Mouse (Mus musculus): Measurements from ENCODE around the gene Retnla.
A peak's percentile ranks its signal among the peaks of the same experiment; 100 is the strongest.
"Not testable (repeated sequence)": the region's sequence is repeated elsewhere in the genome, so short reads cannot be mapped to it uniquely, and the experiment has no call there.

Retnla gene

GRCm38 (mm10) chr16:48842266-48842665, at the start of gene Retnla:
TSS of gene Retnla (plus strand) at chr16:48842551.
- DNase-seq = no peak

GRCm38 (mm10) chr16:48798285-48798684, 44.1 kb upstream of the Retnla start:
- DNase-seq = no peak

DNA sequence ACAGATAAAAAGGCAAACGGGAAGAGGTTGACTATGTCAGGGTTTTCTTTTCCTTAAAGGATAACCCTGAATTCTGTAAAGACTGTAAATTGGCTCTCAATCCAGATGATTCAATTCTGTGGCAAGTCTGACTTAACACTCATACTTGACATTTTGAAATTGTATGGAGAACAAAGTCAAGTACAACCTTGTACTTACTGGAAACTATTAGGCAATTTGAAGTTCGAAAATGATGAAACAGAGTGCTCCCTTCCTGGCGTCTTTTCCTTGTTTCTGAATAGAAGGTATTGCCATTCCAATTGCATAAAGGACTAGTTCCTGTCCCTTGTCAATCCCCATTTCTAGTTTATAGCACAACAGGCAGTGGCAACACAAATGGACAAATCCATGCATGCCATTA, 42.9 kb upstream of the Retnla start:
- DNase-seq = no peak

GRCm38 (mm10) chr16:48800906-48801305, 41.4 kb upstream of the Retnla start:
- no peak for DNase-seq

GRCm38 (mm10) chr16:48805412-48805811, 36.9 kb upstream of the Retnla start:
- no peak for DNase-seq

- DNase-seq = no peak
Measured at GRCm38 (mm10) chr16:48806521-48806920, 35.8 kb upstream of the Retnla start.

GRCm38 (mm10) chr16:48809374-48809773, 33.0 kb upstream of the Retnla start:
- peak; percentile 19 for DNase-seq

- no peak for DNase-seq
Measured at GRCm38 (mm10) chr16:48811881-48812436, 30.4 kb upstream of the Retnla start.

DNA sequence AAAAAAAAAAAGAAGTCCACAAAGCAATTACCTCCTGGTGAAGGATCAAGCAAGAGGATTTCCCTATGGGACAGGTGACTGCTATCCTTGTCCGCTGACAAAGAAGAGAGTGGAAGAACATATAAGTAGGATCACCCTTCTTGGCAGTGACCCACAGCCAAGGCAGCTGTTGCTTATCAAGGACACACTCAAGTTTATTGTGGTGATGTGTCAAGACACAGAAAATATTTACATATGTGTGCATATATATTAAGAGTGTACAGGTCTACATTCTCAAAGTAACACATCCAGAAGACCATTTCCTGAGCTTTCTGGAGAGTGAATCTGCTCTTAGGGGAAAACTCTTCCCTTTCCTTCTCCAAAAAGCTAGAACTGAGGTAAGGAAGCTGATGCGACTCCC, 25.7 kb upstream of the Retnla start, which contains the start of gene Retnlb:
Gene Retnlb (plus strand): TSS at position 162 of the 400 bp plus-strand sequence.
- DNase-seq = no peak

DNA sequence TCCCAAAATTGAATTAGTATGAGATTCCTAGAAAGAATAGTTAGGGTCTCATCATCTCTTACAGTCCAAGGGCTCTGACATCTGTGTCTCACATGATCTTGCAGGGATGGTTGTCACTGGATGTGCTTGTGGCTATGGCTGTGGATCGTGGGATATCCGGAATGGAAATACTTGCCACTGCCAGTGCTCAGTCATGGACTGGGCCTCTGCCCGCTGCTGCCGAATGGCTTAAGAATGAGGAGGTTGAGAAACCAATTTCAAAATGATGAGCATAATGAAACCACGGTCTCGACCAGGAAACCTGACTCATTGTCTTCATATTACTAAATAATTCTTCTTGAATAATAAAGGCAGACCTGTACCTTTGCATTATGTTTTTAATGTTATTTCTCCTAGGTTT, 23.8 kb upstream of the Retnla start:
- no peak for DNase-seq

- no peak for DNase-seq
Measured at GRCm38 (mm10) chr16:48826474-48826873, 15.9 kb upstream of the Retnla start.

GRCm38 (mm10) chr16:48827625-48828024, 14.7 kb upstream of the Retnla start:
- no peak for DNase-seq

GRCm38 (mm10) chr16:48829060-48829459, 13.3 kb upstream of the Retnla start:
- no peak for DNase-seq

DNA sequence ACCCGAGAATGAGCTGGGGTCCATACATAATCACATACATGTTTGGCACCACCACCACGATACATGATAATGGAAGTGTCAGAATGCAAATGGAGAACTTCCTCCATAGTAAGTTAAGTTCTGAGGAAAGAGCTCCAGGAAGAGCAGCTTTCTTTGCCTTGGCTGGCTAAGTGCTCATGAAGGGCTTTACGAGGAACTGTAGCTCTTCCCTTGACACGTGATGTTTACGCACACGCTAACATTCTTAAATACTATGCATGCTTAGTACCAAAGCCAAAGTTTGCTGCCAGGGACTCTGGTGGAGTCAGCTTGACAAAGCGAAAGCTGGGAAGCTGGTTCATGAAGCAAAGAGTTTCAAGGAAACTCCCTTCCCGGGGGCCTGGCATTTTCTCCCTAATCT, 10.3 kb upstream of the Retnla start:
- no peak for DNase-seq

DNA sequence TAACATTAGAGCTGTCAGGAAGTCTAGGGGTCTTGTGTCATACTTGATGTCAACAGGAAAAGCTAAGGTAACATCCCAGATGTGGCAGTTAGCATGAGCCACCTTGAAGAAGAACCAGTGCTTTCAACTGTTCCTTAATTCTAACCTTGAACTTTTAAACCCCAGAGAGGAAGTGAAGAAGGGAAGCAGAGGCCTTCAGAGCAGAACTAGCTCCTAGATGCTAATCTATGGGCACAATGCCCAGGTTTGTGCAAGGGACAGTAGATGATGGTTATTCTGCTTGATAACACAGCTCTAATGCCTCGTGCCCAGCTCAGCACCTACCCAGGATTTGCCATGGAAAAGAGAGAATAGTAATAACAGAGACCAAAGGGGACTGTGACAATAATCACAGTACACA, 8.7 kb upstream of the Retnla start:
- DNase-seq = not testable (repeated sequence)

- no peak for DNase-seq
Measured at GRCm38 (mm10) chr16:48843671-48844386, 1.5 kb downstream of the Retnla start.

DNA sequence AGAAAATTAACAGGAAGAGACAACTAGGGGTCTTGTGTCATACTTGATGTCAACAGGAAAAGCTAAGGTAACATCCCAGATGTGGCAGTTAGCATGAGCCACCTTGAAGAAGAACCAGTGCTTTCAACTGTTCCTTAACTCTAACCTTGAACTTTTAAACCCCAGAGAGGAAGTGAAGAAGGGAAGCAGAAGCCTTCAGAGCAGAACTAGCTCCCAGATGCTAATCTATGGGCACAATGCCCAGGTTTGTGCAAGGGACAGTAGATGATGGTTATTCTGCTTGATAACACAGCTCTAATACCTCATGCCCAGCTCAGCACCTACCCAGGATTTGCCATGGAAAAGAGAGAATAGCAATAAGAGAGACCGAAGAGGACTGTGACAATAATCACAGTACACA, 22.7 kb downstream of the Retnla start:
- DNase-seq = not testable (repeated sequence)

DNA sequence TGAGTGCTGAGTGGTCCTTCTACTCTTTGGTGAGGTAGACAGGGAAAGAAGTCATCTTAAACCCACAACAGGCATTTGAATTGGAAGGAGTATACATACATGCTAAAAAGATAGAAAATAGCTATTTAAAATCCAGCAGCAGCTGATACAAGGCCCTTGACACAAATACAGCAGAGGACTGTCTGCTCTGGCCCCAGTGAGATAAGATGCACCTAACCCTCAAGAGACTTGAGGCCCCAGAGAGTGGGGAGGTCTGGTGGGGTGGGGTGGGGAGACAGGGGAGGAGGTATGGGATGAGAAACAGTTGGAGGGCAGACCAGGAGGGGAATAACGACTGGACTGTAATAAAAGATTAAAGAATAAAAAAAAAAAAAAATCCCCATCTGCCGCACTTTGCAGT, 25.3 kb downstream of the Retnla start:
- no peak for DNase-seq

DNA sequence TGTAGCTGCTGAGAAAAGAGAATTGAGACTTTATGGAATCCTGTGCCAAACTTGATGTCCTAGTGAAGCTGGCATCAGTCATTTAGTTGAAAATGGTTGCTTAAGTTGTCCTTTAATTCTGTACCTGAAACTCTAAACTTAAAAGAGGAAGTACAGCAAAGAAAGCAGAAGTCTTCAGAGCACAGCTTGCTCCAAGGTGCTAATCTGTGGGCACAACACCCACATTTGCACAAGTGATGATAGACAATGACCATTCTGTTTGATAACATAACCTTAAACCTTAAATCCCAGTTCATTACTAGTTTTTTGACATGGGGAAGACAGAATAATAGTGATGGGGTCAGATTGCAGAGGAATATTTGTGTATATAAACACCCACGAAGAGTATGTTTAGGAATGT, 26.3 kb downstream of the Retnla start:
- DNase-seq = no peak

DNA sequence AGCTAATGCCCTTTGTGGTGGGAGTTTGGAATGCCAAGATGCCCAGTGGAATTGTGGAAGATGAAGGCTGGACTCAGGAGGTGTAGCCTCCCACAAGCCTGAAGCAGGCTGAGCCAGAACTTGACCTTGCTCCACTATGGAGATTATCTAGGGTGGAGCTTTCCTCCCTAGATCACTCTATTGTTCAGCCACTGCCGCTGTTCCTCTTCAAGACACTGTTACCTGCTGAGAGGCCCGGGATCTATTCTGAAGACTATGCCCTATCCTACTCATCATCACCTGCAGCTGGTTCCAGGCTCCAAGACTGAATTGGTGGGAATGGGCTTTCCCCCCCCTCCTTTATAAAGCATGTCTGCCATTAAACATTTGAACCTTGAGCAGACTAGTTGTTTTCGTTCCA, 27.3 kb downstream of the Retnla start:
- DNase-seq = no peak

- no peak for DNase-seq
Measured at GRCm38 (mm10) chr16:48871754-48872153, 29.4 kb downstream of the Retnla start.

DNA sequence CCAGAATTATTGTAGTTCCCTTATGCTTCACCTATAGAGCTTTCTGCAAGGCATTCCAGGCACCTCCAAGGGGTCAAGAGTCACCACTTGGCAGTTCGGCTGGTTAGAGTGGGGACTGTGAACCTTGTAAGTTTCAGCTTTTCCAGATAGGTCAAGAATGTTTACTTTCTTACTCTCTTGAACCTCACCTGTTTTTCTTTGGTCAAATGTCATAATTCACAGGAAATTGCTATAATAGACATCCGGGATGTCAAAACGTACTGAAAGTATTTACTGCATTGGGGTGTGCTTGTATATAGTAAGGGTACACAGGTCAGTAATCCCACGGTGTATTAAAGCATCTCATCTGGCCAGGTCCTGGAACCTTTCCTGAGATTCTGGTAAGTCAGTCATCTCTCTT, 30.0 kb downstream of the Retnla start, which contains the start of gene Retnlg:
Gene Retnlg (plus strand): TSS at position 301 of the 400 bp plus-strand sequence.
- no peak for DNase-seq

DNA sequence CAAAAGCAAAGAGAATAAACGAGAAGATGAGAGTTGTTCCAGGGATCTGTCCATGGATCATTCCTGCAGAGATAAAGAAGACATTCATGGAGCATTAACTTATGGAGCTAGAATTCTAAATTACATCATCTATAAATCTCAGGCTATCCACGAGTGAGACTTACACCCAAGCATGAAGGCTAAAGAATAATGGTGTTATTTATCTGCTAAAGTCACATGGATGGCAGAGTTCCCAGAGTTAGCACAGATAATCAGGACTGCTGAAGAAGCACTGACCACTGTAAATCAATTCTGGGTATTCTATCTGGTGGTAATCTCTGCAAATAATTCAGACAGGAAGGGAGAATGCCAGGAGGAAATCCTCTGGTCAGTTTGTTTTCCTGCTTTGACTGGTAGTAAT, 48.4 kb downstream of the Retnla start:
- DNase-seq = no peak
